Mouse (Mus musculus) spleen, adult 18-20 months (tissue): Measurements from ENCODE around the gene Gm21256.
"Not testable (repeated sequence)": the region's sequence is repeated elsewhere in the genome, so short reads cannot be mapped to it uniquely, and the experiment has no call there.

ENCODE experiments used
- DNase-seq, 2 experiments: peaks; one replicate each; pipeline ENCODE4 v3.0.0; 2022; ENCODE audit warnings: mixed read lengths in 2 of 2

The Gm21256 gene

DNA sequence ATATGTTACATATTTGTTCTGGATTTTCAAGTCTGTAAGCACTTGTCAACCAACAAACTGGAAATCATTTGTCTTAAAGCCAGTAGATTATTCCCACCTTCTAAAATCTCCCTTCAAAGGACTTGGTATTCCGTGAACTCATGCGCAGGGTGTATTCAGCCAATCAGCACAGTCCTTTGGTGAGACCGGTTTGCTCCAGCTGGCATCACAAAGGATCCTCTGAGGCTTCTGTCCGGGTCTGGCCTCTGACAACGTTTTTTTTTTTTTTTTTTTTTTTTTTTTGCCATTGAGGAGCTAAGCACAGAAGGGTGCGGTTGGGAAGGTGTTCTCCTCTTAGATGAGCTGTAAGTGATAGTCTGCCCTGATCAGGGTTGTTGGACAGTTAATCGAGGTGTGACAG, at the start of gene Gm21256:
TSS of gene Gm21256 (plus strand) at position 301 of the 400 bp plus-strand sequence.
- DNase-seq, result not testable (repeated sequence)
